Mouse (Mus musculus): ENCODE measurements around the gene Ccdc33. TPM values are rescaled to one million over a fixed set of nuclear protein-coding genes. Genes with fewer than 3 reads are reported as not detected.
A peak's percentile ranks its signal among the peaks of the same experiment; 100 is the strongest.

Gene Ccdc33
- polyA plus RNA-seq, 1 experiment from 2014 or later: 0.13 TPM

- H3K4me3 ChIP-seq (replicated peaks; ENCODE audit: low read length): no peak overlapping the region
- H3K4me1 ChIP-seq (replicated peaks; ENCODE audit: control insufficient read depth, insufficient read depth, low read length): peaks cover 48% of the 10 kb centered on the region
- ATAC-seq (ENCODE audit: low FRiP score): 0 out of 2 replicates have a peak, but pooled peaks have one; percentile 16
- no peaks in the 10 kb centered on the region for H3K36me3 ChIP-seq (replicated peaks; ENCODE audit: control insufficient read depth, insufficient read depth)
- no peak overlapping the region for H3K9ac ChIP-seq
- no peaks in the 10 kb centered on the region for H3K27me3 ChIP-seq (ENCODE audit: control insufficient read depth, insufficient read depth, low read length)
- no peak overlapping the region for H3K4me2 ChIP-seq (replicated peaks)
- no peak for DNase-seq (ENCODE audit: low spot score)
- 20% methylated on average over 6 of the region's 6 CpGs for whole genome bisulfite sequencing
- peak overlapping the region; percentile 68 for H3K27ac ChIP-seq
- no peaks in the 10 kb centered on the region for H3K9me3 ChIP-seq (ENCODE audit: control insufficient read depth, low read length)
Observed at GRCm38 (mm10) chr9:58065532-58065931, 53.1 kb downstream of the Ccdc33 start.

GRCm38 (mm10) chr9:58063531-58063930 is 55.1 kb downstream of the Ccdc33 start, which contains the start of gene Stra6:
TSS of gene Stra6 (plus strand) at chr9:58063788.
- WGBS: 26% methylated on average over 3 of the region's 3 CpGs
- H3K27ac ChIP-seq: no peak within 1 kb of the TSS
- no peaks in the 10 kb centered on the region for H3K27me3 ChIP-seq (ENCODE audit: control insufficient read depth, insufficient read depth, low read length)
- H3K4me2 ChIP-seq (replicated peaks): no peak within 1 kb of the TSS
- no peak for DNase-seq (ENCODE audit: low spot score)
- no peak for ATAC-seq (ENCODE audit: low FRiP score)
- peaks cover 53% of the 10 kb centered on the region for H3K4me1 ChIP-seq (replicated peaks; ENCODE audit: control insufficient read depth, insufficient read depth, low read length)
- no peak within 1 kb of the TSS for H3K9ac ChIP-seq
- H3K9me3 ChIP-seq (ENCODE audit: control insufficient read depth, low read length): no peaks in the 10 kb centered on the region
- H3K36me3 ChIP-seq (replicated peaks; ENCODE audit: control insufficient read depth, insufficient read depth): no peaks in the 10 kb centered on the region
- H3K4me3 ChIP-seq (replicated peaks; ENCODE audit: low read length): no peak within 1 kb of the TSS

GRCm38 (mm10) chr9:58060677-58061667 is 57.7 kb downstream of the Ccdc33 start:
- H3K27ac ChIP-seq: peak overlapping the region; percentile 75
- 9% methylated on average over 23 of the region's 23 CpGs for WGBS
- H3K4me2 ChIP-seq (replicated peaks): 0 out of 2 replicates have a peak overlapping the region, but pooled peaks have one; percentile 6
- ATAC-seq (ENCODE audit: low FRiP score) (peak; percentile 49; the same call in 1 of the 2 replicates), DNase-seq (ENCODE audit: low spot score) (peak; percentile 72)
- H3K9me3 ChIP-seq (ENCODE audit: control insufficient read depth, low read length): no peaks in the 10 kb centered on the region
- H3K27me3 ChIP-seq (ENCODE audit: control insufficient read depth, insufficient read depth, low read length): no peaks in the 10 kb centered on the region
- no peak overlapping the region for H3K9ac ChIP-seq
- H3K4me1 ChIP-seq (replicated peaks; ENCODE audit: control insufficient read depth, insufficient read depth, low read length): peaks cover 47% of the 10 kb centered on the region
- H3K36me3 ChIP-seq (replicated peaks; ENCODE audit: control insufficient read depth, insufficient read depth): no peaks in the 10 kb centered on the region
- H3K4me3 ChIP-seq (replicated peaks; ENCODE audit: low read length): no peak overlapping the region

- H3K9ac ChIP-seq: no peak overlapping the region
- H3K27ac ChIP-seq: 0 out of 2 replicates have a peak overlapping the region, but pooled peaks have one; percentile 75
- ATAC-seq (ENCODE audit: low FRiP score): no peak
- H3K36me3 ChIP-seq (replicated peaks; ENCODE audit: control insufficient read depth, insufficient read depth): no peaks in the 10 kb centered on the region
- H3K4me3 ChIP-seq (replicated peaks; ENCODE audit: low read length): no peak overlapping the region
- no peaks in the 10 kb centered on the region for H3K27me3 ChIP-seq (ENCODE audit: control insufficient read depth, insufficient read depth, low read length)
- no peak overlapping the region for H3K4me2 ChIP-seq (replicated peaks)
- WGBS: 33% methylated on average over 1 of the region's 1 CpGs
- peaks cover 50% of the 10 kb centered on the region for H3K4me1 ChIP-seq (replicated peaks; ENCODE audit: control insufficient read depth, insufficient read depth, low read length)
- H3K9me3 ChIP-seq (ENCODE audit: control insufficient read depth, low read length): no peaks in the 10 kb centered on the region
- DNase-seq (ENCODE audit: low spot score): no peak
Observed at GRCm38 (mm10) chr9:58059920-58060319, 58.7 kb downstream of the Ccdc33 start.

- Histone ChIP-seq H3K4me3 (replicated peaks; ENCODE audit: low read length) (no peak overlapping the region), H3K4me2 (replicated peaks) (no peak overlapping the region), H3K27ac (no peak overlapping the region), H3K27me3 (ENCODE audit: control insufficient read depth, insufficient read depth, low read length) (no peaks in the 10 kb centered on the region), H3K9ac (no peak overlapping the region), H3K9me3 (ENCODE audit: control insufficient read depth, low read length) (no peaks in the 10 kb centered on the region), H3K4me1 (replicated peaks; ENCODE audit: control insufficient read depth, insufficient read depth, low read length) (peaks cover 43% of the 10 kb centered on the region), H3K36me3 (replicated peaks; ENCODE audit: control insufficient read depth, insufficient read depth) (no peaks in the 10 kb centered on the region)
- no peak for ATAC-seq (ENCODE audit: low FRiP score)
- WGBS: 51% methylated on average over 5 of the region's 5 CpGs
- DNase-seq (ENCODE audit: low spot score): no peak
Observed at GRCm38 (mm10) chr9:58055666-58056065, 63.0 kb downstream of the Ccdc33 start.

GRCm38 (mm10) chr9:58054032-58054431 is 64.6 kb downstream of the Ccdc33 start:
- Histone ChIP-seq H3K27ac (no peak overlapping the region), H3K9ac (no peak overlapping the region), H3K4me2 (replicated peaks) (no peak overlapping the region), H3K9me3 (ENCODE audit: control insufficient read depth, low read length) (no peaks in the 10 kb centered on the region), H3K36me3 (replicated peaks; ENCODE audit: control insufficient read depth, insufficient read depth) (no peaks in the 10 kb centered on the region), H3K4me3 (replicated peaks; ENCODE audit: low read length) (no peak overlapping the region), H3K27me3 (ENCODE audit: control insufficient read depth, insufficient read depth, low read length) (no peaks in the 10 kb centered on the region), H3K4me1 (replicated peaks; ENCODE audit: control insufficient read depth, insufficient read depth, low read length) (peaks cover 45% of the 10 kb centered on the region)
- 92% methylated on average over 1 of the region's 1 CpGs for WGBS
- DNase-seq (ENCODE audit: low spot score) (no peak), ATAC-seq (ENCODE audit: low FRiP score) (no peak)

- ATAC-seq (ENCODE audit: low FRiP score) (no peak), DNase-seq (ENCODE audit: low spot score) (no peak)
- Histone ChIP-seq H3K4me3 (replicated peaks; ENCODE audit: low read length) (no peak overlapping the region), H3K9ac (no peak overlapping the region), H3K9me3 (ENCODE audit: control insufficient read depth, low read length) (no peaks in the 10 kb centered on the region), H3K27me3 (ENCODE audit: control insufficient read depth, insufficient read depth, low read length) (no peaks in the 10 kb centered on the region), H3K27ac (no peak overlapping the region), H3K36me3 (replicated peaks; ENCODE audit: control insufficient read depth, insufficient read depth) (no peaks in the 10 kb centered on the region), H3K4me2 (replicated peaks) (no peak overlapping the region), H3K4me1 (replicated peaks; ENCODE audit: control insufficient read depth, insufficient read depth, low read length) (peaks cover 50% of the 10 kb centered on the region)
- 37% methylated on average over 3 of the region's 3 CpGs for WGBS
Observed at GRCm38 (mm10) chr9:58053544-58053943, 65.1 kb downstream of the Ccdc33 start.

- no peak overlapping the region for H3K4me3 ChIP-seq (replicated peaks; ENCODE audit: low read length)
- H3K4me2 ChIP-seq (replicated peaks): no peak overlapping the region
- no peak overlapping the region for H3K9ac ChIP-seq
- ATAC-seq (ENCODE audit: low FRiP score): 0 out of 2 replicates have a peak, but pooled peaks have one; percentile 38
- no peaks in the 10 kb centered on the region for H3K36me3 ChIP-seq (replicated peaks; ENCODE audit: control insufficient read depth, insufficient read depth)
- no peaks in the 10 kb centered on the region for H3K27me3 ChIP-seq (ENCODE audit: control insufficient read depth, insufficient read depth, low read length)
- 18% methylated on average over 3 of the region's 3 CpGs for WGBS
- H3K9me3 ChIP-seq (ENCODE audit: control insufficient read depth, low read length): no peaks in the 10 kb centered on the region
- DNase-seq (ENCODE audit: low spot score): peak; percentile 71
- peaks cover 54% of the 10 kb centered on the region for H3K4me1 ChIP-seq (replicated peaks; ENCODE audit: control insufficient read depth, insufficient read depth, low read length)
- no peak overlapping the region for H3K27ac ChIP-seq
Observed at GRCm38 (mm10) chr9:58053102-58053501, 65.5 kb downstream of the Ccdc33 start.

GRCm38 (mm10) chr9:58051937-58052336 is 66.7 kb downstream of the Ccdc33 start:
- H3K9ac ChIP-seq: no peak overlapping the region
- WGBS: 26% methylated on average over 5 of the region's 5 CpGs
- H3K4me3 ChIP-seq (replicated peaks; ENCODE audit: low read length): no peak overlapping the region
- H3K27me3 ChIP-seq (ENCODE audit: control insufficient read depth, insufficient read depth, low read length): no peaks in the 10 kb centered on the region
- no peaks in the 10 kb centered on the region for H3K36me3 ChIP-seq (replicated peaks; ENCODE audit: control insufficient read depth, insufficient read depth)
- H3K27ac ChIP-seq: no peak overlapping the region
- H3K4me2 ChIP-seq (replicated peaks): no peak overlapping the region
- no peak for ATAC-seq (ENCODE audit: low FRiP score)
- peaks cover 61% of the 10 kb centered on the region for H3K4me1 ChIP-seq (replicated peaks; ENCODE audit: control insufficient read depth, insufficient read depth, low read length)
- DNase-seq (ENCODE audit: low spot score): peak; percentile 67
- no peaks in the 10 kb centered on the region for H3K9me3 ChIP-seq (ENCODE audit: control insufficient read depth, low read length)
